11 mouse cellular contexts compared by ENCODE assay signal in the genomic region with DNA sequence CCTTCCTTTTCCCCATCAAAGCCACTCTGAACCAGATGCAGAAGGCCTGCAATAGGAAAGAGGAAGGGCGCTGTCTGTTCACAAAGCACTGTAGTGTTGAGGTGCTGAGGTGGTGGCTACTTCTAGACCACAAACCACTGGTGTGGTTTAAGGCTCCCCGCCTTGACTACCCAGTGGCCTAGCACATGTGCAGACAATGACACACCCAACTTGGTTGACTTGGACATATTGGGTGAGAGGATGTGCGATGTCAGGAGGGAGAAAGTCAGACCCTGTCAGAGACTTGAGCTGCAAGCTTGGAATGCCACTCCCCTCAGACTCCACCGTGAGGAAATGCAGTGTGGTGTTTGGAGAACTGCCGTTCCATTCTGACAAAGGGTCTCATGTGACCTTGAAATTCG. TPM values are rescaled to one million over a fixed set of nuclear protein-coding genes. Genes with fewer than 3 reads are reported as not detected.
DNase-seq lines count a peak whose midpoint lies in the region; ATAC-seq and TF ChIP-seq lines count a peak whose summit lies in the region.
"Had no signal": no experiment of that assay in that cellular context is flagged by ENCODE, and none has a peak within 500 bp of the region (broad histone marks: within the 10 kb centered on the region; RNA-seq: fewer than 3 reads in every experiment).

No protein-coding gene starts in this region.

- peaks cover 7% of the 10 kb centered on the region for H3K9me3 ChIP-seq in CH12.LX (replicated peaks; ENCODE audit: low read length)
- H3K9me3 ChIP-seq in liver, embryonic 15.5 days (replicated peaks) = no peaks in the 10 kb centered on the region
- H3K9me3 ChIP-seq in forebrain, postnatal 0 days (ENCODE audit: low read length) = no peaks in the 10 kb centered on the region

- H3K4me2 ChIP-seq in CH12.LX (ENCODE audit: insufficient read depth, low read depth, poor library complexity, severe bottlenecking) = peak overlapping the region; percentile 65
- 0 out of 2 replicates have a peak overlapping the region, but pooled peaks have one; percentile 48 for H3K4me2 ChIP-seq in liver, embryonic 15.5 days
- H3K4me2 ChIP-seq in forebrain, postnatal 0 days (ENCODE audit: low read depth) = no peak overlapping the region
- H3K4me2 ChIP-seq: limb, embryonic 13.5 days; neural tube, embryonic 13.5 days had no signal

- peak; percentile 84 for TF ChIP-seq EP300 in CH12.LX (IDR thresholded peaks at IDR 0.05; ENCODE audit: low read length)

- TF ChIP-seq RAD21 in CH12.LX (IDR thresholded peaks at IDR 0.05; ENCODE audit: low read depth, low read length) = no peak; the same call in 1 of the 2 replicates

- DNase-seq in B cell, adult 2 months = peak; percentile 77 to 79
- DNase-seq in CH12.LX (ENCODE audit: extremely low read depth) = peak; percentile 87
- DNase-seq in frontal cortex, postnatal 36 days (ENCODE audit: low spot score in 2 of 2) = no peak
- DNase-seq in forebrain, postnatal 0 days = no peak
- no peak for DNase-seq in layer of hippocampus, postnatal 25 days (ENCODE audit: extremely low spot score in 1 of 2, low spot score in 1 of 2)
- DNase-seq: gastrocnemius, postnatal 14 days had no signal

- ATAC-seq in liver, embryonic 15.5 days (ENCODE audit: insufficient read depth) = peak; percentile 40
- ATAC-seq in neutrophil, adult 5-6 weeks (ENCODE audit: extremely low read depth, insufficient number of reproducible peaks, low FRiP score, poor library complexity, severe bottlenecking) = peak; percentile 83
- no peak for ATAC-seq in forebrain, postnatal 0 days

- dilution Hi-C loops in CH12.LX (cut with MboI; ENCODE audit: extremely low pct_ligation_motif_present, extremely low pct_unique_long_range_greater_than_20kb, low sequenced_read_pairs) = no loop called here

- in situ Hi-C loops in CH12.LX (cut with MboI; ENCODE audit: low pct_ligation_motif_present, low pct_unique_long_range_greater_than_20kb, low sequenced_read_pairs) = no loop called here

- no peak for TF ChIP-seq CTCF in CH12.LX (conservative IDR thresholded peaks at IDR 0.05 in 1 of 2, IDR thresholded peaks at IDR 0.05 in 1 of 2; ENCODE audit: low read depth in 2 of 2, low read length in 2 of 2)
- no peak for TF ChIP-seq CTCF in forebrain, postnatal 0 days (IDR thresholded peaks at IDR 0.05; ENCODE audit: low read depth)

- H3K36me3 ChIP-seq in CH12.LX (replicated peaks in 1 of 2; ENCODE audit: control insufficient read depth in 1 of 2, insufficient read depth in 1 of 2, low read length in 1 of 2) = no peaks in the 10 kb centered on the region
- H3K36me3 ChIP-seq in liver, embryonic 15.5 days (replicated peaks) = no peaks in the 10 kb centered on the region
- H3K36me3 ChIP-seq in forebrain, postnatal 0 days (ENCODE audit: insufficient read depth) = no peaks in the 10 kb centered on the region
- H3K36me3 ChIP-seq: limb, embryonic 13.5 days; neural tube, embryonic 13.5 days had no signal

- peak overlapping the region in 1 of 3 experiments; percentile 5 for H3K4me3 ChIP-seq in CH12.LX (replicated peaks in 1 of 3; ENCODE audit: low read depth in 2 of 3, low read length in 2 of 3, poor library complexity in 1 of 3)
- H3K4me3 ChIP-seq in liver, embryonic 15.5 days (replicated peaks) = no peak overlapping the region
- H3K4me3 ChIP-seq in forebrain, postnatal 0 days (ENCODE audit: low read depth, low read length) = no peak overlapping the region
- H3K4me3 ChIP-seq: limb, embryonic 13.5 days; neural tube, embryonic 13.5 days had no signal

- H3K27me3 ChIP-seq in CH12.LX (replicated peaks) = peaks cover 25% of the 10 kb centered on the region
- peaks cover 80% of the 10 kb centered on the region for H3K27me3 ChIP-seq in liver, embryonic 15.5 days
- no peaks in the 10 kb centered on the region for H3K27me3 ChIP-seq in forebrain, postnatal 0 days (ENCODE audit: insufficient read depth, low read length)
- H3K27me3 ChIP-seq: limb, embryonic 13.5 days; neural tube, embryonic 13.5 days had no signal

- 14% methylated on average over 6 of the region's 6 CpGs for WGBS in liver, embryonic 15.5 days (ENCODE audit: insufficient replicate concordance)
- 98% methylated on average over 6 of the region's 6 CpGs for WGBS in forebrain, postnatal 0 days

- peaks cover 16 to 51% of the 10 kb centered on the region in 2 experiments for H3K4me1 ChIP-seq in CH12.LX (ENCODE audit: control insufficient read depth in 1 of 2, insufficient read depth in 2 of 2)
- peaks cover 27% of the 10 kb centered on the region for H3K4me1 ChIP-seq in liver, embryonic 15.5 days (replicated peaks)
- H3K4me1 ChIP-seq in forebrain, postnatal 0 days (ENCODE audit: insufficient read depth) = no peaks in the 10 kb centered on the region

- H3K27ac ChIP-seq in CH12.LX (ENCODE audit: insufficient read depth, low read depth) = peak overlapping the region; percentile 45
- H3K27ac ChIP-seq in liver, embryonic 15.5 days (replicated peaks) = peak overlapping the region; percentile 19
- H3K27ac ChIP-seq in forebrain, postnatal 0 days (ENCODE audit: low read depth, low read length) = no peak overlapping the region
- H3K27ac ChIP-seq: limb, embryonic 13.5 days; neural tube, embryonic 13.5 days; stomach, postnatal 0 days had no signal

- TF ChIP-seq POLR2A in CH12.LX (IDR thresholded peaks at IDR 0.05; ENCODE audit: low read depth, low read length) = no peak

- H3K9ac ChIP-seq in CH12.LX (ENCODE audit: insufficient read depth, low read depth) = no peak overlapping the region
- H3K9ac ChIP-seq in liver, embryonic 15.5 days = no peak overlapping the region
- H3K9ac ChIP-seq in forebrain, postnatal 0 days = no peak overlapping the region
- H3K9ac ChIP-seq: limb, embryonic 13.5 days; neural tube, embryonic 13.5 days had no signal

- no peaks in the 10 kb centered on the region for H3K79me2 ChIP-seq in CH12.LX (replicated peaks; ENCODE audit: control insufficient read depth, extremely low read depth, insufficient read depth, poor library complexity, severe bottlenecking)

TF ChIP-seq in CH12.LX, 34 proteins besides CTCF, POLR2A, EP300 and RAD21 (continues in another document):
- TF ChIP-seq KAT2A (IDR thresholded peaks at IDR 0.05; ENCODE audit: insufficient replicate concordance, low read length) = no peak
- TF ChIP-seq TCF12 (IDR thresholded peaks at IDR 0.05; ENCODE audit: low read depth, low read length) = peak; percentile 75; the same call in 1 of the 2 replicates
- TF ChIP-seq ZKSCAN1 (IDR thresholded peaks at IDR 0.05; ENCODE audit: borderline replicate concordance, low read depth, low read length) = no peak
- TF ChIP-seq CHD1 (IDR thresholded peaks at IDR 0.05; ENCODE audit: low read depth, low read length) = no peak
- TF ChIP-seq CHD2 (IDR thresholded peaks at IDR 0.05; ENCODE audit: low read length) = no peak
- no peak for TF ChIP-seq POLR2AphosphoS2 (IDR thresholded peaks at IDR 0.05; ENCODE audit: low read depth, low read length)
- TF ChIP-seq JUN (IDR thresholded peaks at IDR 0.05; ENCODE audit: insufficient read depth, low read depth, low read length) = 0 out of 2 replicates have a peak, but pooled peaks have one; percentile 9
- peak; percentile 93 for TF ChIP-seq MXI1 (IDR thresholded peaks at IDR 0.05; ENCODE audit: low read depth, low read length)
- TF ChIP-seq PAX5 (IDR thresholded peaks at IDR 0.05; ENCODE audit: low read length) = no peak
- peak; percentile 95 for TF ChIP-seq MAX (IDR thresholded peaks at IDR 0.05; ENCODE audit: low read length)
- peak; percentile 86 for TF ChIP-seq ETS1 (conservative IDR thresholded peaks at IDR 0.05; ENCODE audit: low read depth, low read length)
- no peak for TF ChIP-seq E2F4 (IDR thresholded peaks at IDR 0.05; ENCODE audit: insufficient replicate concordance, low read depth, low read length)
- no peak; the same call in 1 of the 2 replicates for TF ChIP-seq USF1 (IDR thresholded peaks at IDR 0.05; ENCODE audit: low read depth, low read length)
- no peak for TF ChIP-seq ZMIZ1 (IDR thresholded peaks at IDR 0.05; ENCODE audit: low read depth, low read length)
- TF ChIP-seq MYC (IDR thresholded peaks at IDR 0.05; ENCODE audit: low read depth, low read length) = peak; percentile 89
- no peak for TF ChIP-seq MAZ (IDR thresholded peaks at IDR 0.05; ENCODE audit: low read depth, low read length)
- no peak for TF ChIP-seq HCFC1 (IDR thresholded peaks at IDR 0.05; ENCODE audit: low read depth, low read length)
- TF ChIP-seq UBTF (IDR thresholded peaks at IDR 0.05; ENCODE audit: low read depth, low read length) = no peak
- peak; percentile 57 for TF ChIP-seq NRF1 (IDR thresholded peaks at IDR 0.05; ENCODE audit: low read depth, low read length)
- TF ChIP-seq MEF2A (IDR thresholded peaks at IDR 0.05; ENCODE audit: borderline replicate concordance, low read depth, low read length) = peak; percentile 63; the same call in 1 of the 2 replicates
- TF ChIP-seq SMC3 (IDR thresholded peaks at IDR 0.05; ENCODE audit: low read depth, low read length) = peak; percentile 19; the same call in 1 of the 2 replicates
- no peak for TF ChIP-seq NELFE (IDR thresholded peaks at IDR 0.05; ENCODE audit: low read depth, low read length)
- TF ChIP-seq USF2 (conservative IDR thresholded peaks at IDR 0.05; ENCODE audit: low read depth, low read length) = no peak
- TF ChIP-seq IRF4 (IDR thresholded peaks at IDR 0.05; ENCODE audit: low read depth, low read length) = peak; percentile 66; the same call in 1 of the 2 replicates
- TF ChIP-seq TBP (conservative IDR thresholded peaks at IDR 0.05; ENCODE audit: low read depth, low read length) = no peak
- no peak for TF ChIP-seq ELF1 (IDR thresholded peaks at IDR 0.05; ENCODE audit: low read depth, low read length)

RNA-seq across cellular contexts. Expression of a gene that starts 8.1 kb away (rescaled TPM):
- total RNA-seq in CH12.LX (2012; rRNA removed) = 9.3 and 11.7 TPM in 2 replicates
- 11.2 and 12.5 TPM in 2 replicates for total RNA-seq in CH12.LX (2014; rRNA removed)
- 16.5 TPM in 2 replicates for polyA plus RNA-seq in CH12.LX (2012; ENCODE audit: insufficient read length, low read depth)
- 4.0 and 4.9 TPM in 2 replicates for polyA plus RNA-seq in liver, embryonic 15.5 days (2015; fragmentation: Nextera tagmentation; extraction: Ambion mirVana)
- 358 and 369 TPM in 2 replicates for total RNA-seq in neutrophil, adult 5-6 weeks (2017)
- 2.7 and 3.3 TPM in 2 replicates for total RNA-seq in forebrain, postnatal 0 days (2014; rRNA removed)
- polyA plus RNA-seq in forebrain, postnatal 0 days (2015; fragmentation: Nextera tagmentation; extraction: Ambion mirVana) = 1.6 and 2.2 TPM in 2 replicates
- 1 to 10 TPM; 2.8 to 3.3 TPM for total RNA-seq in layer of hippocampus, postnatal 25 days (2021)

RNA-seq across cellular contexts. Expression of a gene that starts 49.4 kb away (rescaled TPM):
- 0.08 TPM in 2 replicates for total RNA-seq in CH12.LX (2012; rRNA removed)
- not detected in 2 replicates for total RNA-seq in CH12.LX (2014; rRNA removed)
- polyA plus RNA-seq in CH12.LX (2012; ENCODE audit: insufficient read length, low read depth) = 0.14 TPM in 1 of 2 replicates, not detected in the other
- polyA plus RNA-seq in liver, embryonic 15.5 days (2015; fragmentation: Nextera tagmentation; extraction: Ambion mirVana) = 5.4 and 6.7 TPM in 2 replicates
- total RNA-seq in neutrophil, adult 5-6 weeks (2017) = 0.61 and 2.6 TPM in 2 replicates
- total RNA-seq in forebrain, postnatal 0 days (2014; rRNA removed) = 2.5 and 3.1 TPM in 2 replicates
- polyA plus RNA-seq in forebrain, postnatal 0 days (2015; fragmentation: Nextera tagmentation; extraction: Ambion mirVana) = 1.1 and 1.6 TPM in 2 replicates
- under 1 TPM; 0.19 to 0.52 TPM for total RNA-seq in layer of hippocampus, postnatal 25 days (2021)

Comparison
In these comparisons a context has a peak if more than half of its experiments do, and no peak if none do; other contexts are left out.
1. DNase-seq: peak in B cell, adult 2 months (2 of 2) and CH12.LX (single experiment); none in frontal cortex, postnatal 36 days (0 of 2), forebrain, postnatal 0 days (single experiment) and layer of hippocampus, postnatal 25 days (0 of 2).
2. RNA of a gene that starts 8.1 kb away (total RNA-seq): 358 to 369 TPM in neutrophil, adult 5-6 weeks; 9.3 to 12.5 TPM in CH12.LX, 2.8 to 3.3 TPM in layer of hippocampus, postnatal 25 days and 2.7 to 3.3 TPM in forebrain, postnatal 0 days; every median in the first group is over 10 times any median in the second.